Mouse (Mus musculus) E14TG2a.4 (cell line): ENCODE data around the gene Apoc1.

Source experiments
- H3K27me3 ChIP-seq: 2 replicates; pipeline ENCODE4 v1.6.1; 2014; ENCODE audit warnings: low read length, control low read depth; ENCODE audit not compliant: insufficient read depth
- H3K36me3 ChIP-seq: 2 replicates; pipeline ENCODE4 v1.6.1; 2014; ENCODE audit warnings: low read length, control low read depth; ENCODE audit not compliant: insufficient read depth
- H3K4me1 ChIP-seq: replicated peaks from 2 replicates; pipeline ENCODE4 v1.6.1; 2014; ENCODE audit warnings: low read depth, low read length, control low read depth
- H3K4me3 ChIP-seq: replicated peaks from 2 replicates; pipeline ENCODE4 v1.5.1; 2014; ENCODE audit warnings: mild to moderate bottlenecking, low read length
- H3K9me3 ChIP-seq: 2 replicates; pipeline ENCODE4 v1.6.1; 2014; ENCODE audit warnings: low read length, control low read depth
- CTCF ChIP-seq: conservative IDR thresholded peaks from 2 replicates; pipeline ENCODE4 v1.5.1; 2014; ENCODE audit warnings: low read length
- NANOG ChIP-seq: IDR thresholded peaks from 2 replicates; pipeline ENCODE4 v1.6.1; 2014; ENCODE audit warnings: borderline replicate concordance, low read length, mixed read lengths
- POU5F1 ChIP-seq: IDR thresholded peaks from 2 replicates; pipeline ENCODE4 v1.6.1; 2014; ENCODE audit warnings: low read length, borderline replicate concordance

The Apoc1 gene

DNA sequence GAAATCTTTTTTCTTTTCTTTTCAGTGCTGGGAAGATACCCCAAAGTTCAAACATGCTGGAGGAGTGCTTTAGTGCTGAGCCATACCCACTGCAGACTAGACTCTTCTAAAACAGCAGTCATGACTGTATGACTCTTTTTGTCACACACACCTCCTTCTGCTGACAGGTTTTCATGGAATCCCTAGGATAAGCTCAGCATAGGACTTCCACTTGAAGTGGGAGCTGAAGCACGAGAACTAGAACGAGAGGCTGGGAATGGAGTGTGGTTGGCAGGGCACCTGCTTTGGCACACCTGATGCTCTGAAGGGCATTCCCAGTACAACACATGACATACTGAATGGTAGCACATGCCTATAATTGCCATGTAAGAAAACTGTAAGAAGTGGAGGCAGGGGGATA lies 39.8 kb downstream of the Apoc1 start:
- peaks cover 31% of the 10 kb centered on the region for H3K4me1 ChIP-seq
- peaks cover 90% of the 10 kb centered on the region for H3K36me3 ChIP-seq
- no peaks in the 10 kb centered on the region for H3K9me3 ChIP-seq
- TF ChIP-seq NANOG (no peak), POU5F1 (no peak), CTCF (no peak)
- H3K4me3 ChIP-seq, result no peak overlapping the region
- no peaks in the 10 kb centered on the region for H3K27me3 ChIP-seq

GRCm38 (mm10) chr7:19651063-19651786 lies 41.2 kb downstream of the Apoc1 start:
- Histone ChIP-seq H3K27me3 (no peaks in the 10 kb centered on the region), H3K36me3 (peaks cover 88% of the 10 kb centered on the region), H3K4me3 (no peak overlapping the region), H3K9me3 (no peaks in the 10 kb centered on the region), H3K4me1 (peaks cover 28% of the 10 kb centered on the region)
- TF ChIP-seq POU5F1, result no peak
- TF ChIP-seq NANOG, result no peak
- TF ChIP-seq CTCF, result no peak

GRCm38 (mm10) chr7:19641223-19641622 lies 51.2 kb downstream of the Apoc1 start:
- H3K4me3 ChIP-seq, result no peak overlapping the region
- peaks cover 4% of the 10 kb centered on the region; the same call in 1 of the 2 replicates for H3K9me3 ChIP-seq
- TF ChIP-seq CTCF (no peak), POU5F1 (no peak), NANOG (no peak)
- H3K36me3 ChIP-seq, result peaks cover 97% of the 10 kb centered on the region
- H3K4me1 ChIP-seq, result peaks cover 31% of the 10 kb centered on the region
- H3K27me3 ChIP-seq, result no peaks in the 10 kb centered on the region
